Mouse (Mus musculus): ENCODE results near the gene Srp14. TPM values are rescaled to one million over a fixed set of nuclear protein-coding genes. Genes with fewer than 3 reads are reported as not detected.

Srp14 gene
- total and polyA plus RNA-seq, 2 experiments from 2014 or later, result 141 to 210 TPM

- no peak for ATAC-seq (ENCODE audit: insufficient read depth, low read depth)
- H3K36me3 ChIP-seq (replicated peaks; ENCODE audit: control insufficient read depth, insufficient read depth, low read length), result peaks cover 74% of the 10 kb centered on the region
- 91% methylated on average over 5 of the region's 5 CpGs for WGBS
These were observed 16.0 kb downstream of the Srp14 start for GRCm38 (mm10) chr2:118463480-118463879.

GRCm38 (mm10) chr2:118461480-118462165 is 17.9 kb downstream of the Srp14 start:
- Histone ChIP-seq H3K36me3 (replicated peaks; ENCODE audit: control insufficient read depth, insufficient read depth, low read length) (peaks cover 71% of the 10 kb centered on the region), H3K9ac (replicated peaks; ENCODE audit: low read depth, low read length) (no peak overlapping the region), H3K27me3 (ENCODE audit: control insufficient read depth, insufficient read depth, low read length) (no peaks in the 10 kb centered on the region), H3K9me3 (replicated peaks; ENCODE audit: control insufficient read depth, low read length) (no peaks in the 10 kb centered on the region), H3K27ac (ENCODE audit: low read depth) (no peak overlapping the region), H3K4me2 (ENCODE audit: low read depth, low read length) (no peak overlapping the region), H3K4me1 (ENCODE audit: control insufficient read depth, insufficient read depth) (peaks cover 4% of the 10 kb centered on the region; the same call in 1 of the 2 replicates), H3K4me3 (ENCODE audit: low read depth, low read length) (no peak overlapping the region)
- WGBS, result 61% methylated on average over 16 of the region's 16 CpGs
- ATAC-seq (ENCODE audit: insufficient read depth, low read depth), result 0 out of 2 replicates have a peak, but pooled peaks have one; percentile 24
- TF ChIP-seq CTCF (IDR thresholded peaks at IDR 0.05; ENCODE audit: low read depth), result no peak
- TF ChIP-seq EP300 (IDR thresholded peaks at IDR 0.05; ENCODE audit: low read depth), result no peak
- DNase-seq (ENCODE audit: low spot score), result no peak

More at GRCm38 (mm10) chr2:118463480-118463879, 16.0 kb downstream of the Srp14 start:
- no peak overlapping the region for H3K4me3 ChIP-seq (ENCODE audit: low read depth, low read length)
- no peaks in the 10 kb centered on the region for H3K9me3 ChIP-seq (replicated peaks; ENCODE audit: control insufficient read depth, low read length)
- H3K27me3 ChIP-seq (ENCODE audit: control insufficient read depth, insufficient read depth, low read length), result no peaks in the 10 kb centered on the region
- no peak overlapping the region for H3K4me2 ChIP-seq (ENCODE audit: low read depth, low read length)
- no peak overlapping the region for H3K27ac ChIP-seq (ENCODE audit: low read depth)
- no peak for DNase-seq (ENCODE audit: low spot score)
- H3K9ac ChIP-seq (replicated peaks; ENCODE audit: low read depth, low read length), result no peak overlapping the region
- H3K4me1 ChIP-seq (ENCODE audit: control insufficient read depth, insufficient read depth), result peaks cover 4% of the 10 kb centered on the region; the same call in 1 of the 2 replicates
- TF ChIP-seq EP300 (IDR thresholded peaks at IDR 0.05; ENCODE audit: low read depth) (no peak), CTCF (IDR thresholded peaks at IDR 0.05; ENCODE audit: low read depth) (no peak)

GRCm38 (mm10) chr2:118457463-118458261 is 21.8 kb downstream of the Srp14 start:
- no peak overlapping the region for H3K9ac ChIP-seq (replicated peaks; ENCODE audit: low read depth, low read length)
- H3K9me3 ChIP-seq (replicated peaks; ENCODE audit: control insufficient read depth, low read length), result no peaks in the 10 kb centered on the region
- no peaks in the 10 kb centered on the region for H3K27me3 ChIP-seq (ENCODE audit: control insufficient read depth, insufficient read depth, low read length)
- no peak for DNase-seq (ENCODE audit: low spot score)
- no peak for ATAC-seq (ENCODE audit: insufficient read depth, low read depth)
- TF ChIP-seq CTCF (IDR thresholded peaks at IDR 0.05; ENCODE audit: low read depth) (no peak), EP300 (IDR thresholded peaks at IDR 0.05; ENCODE audit: low read depth) (no peak)
- H3K27ac ChIP-seq (ENCODE audit: low read depth), result no peak overlapping the region
- H3K4me2 ChIP-seq (ENCODE audit: low read depth, low read length), result no peak overlapping the region
- no peaks in the 10 kb centered on the region for H3K4me1 ChIP-seq (ENCODE audit: control insufficient read depth, insufficient read depth)
- H3K4me3 ChIP-seq (ENCODE audit: low read depth, low read length), result no peak overlapping the region
- 90% methylated on average over 13 of the region's 13 CpGs for WGBS
- H3K36me3 ChIP-seq (replicated peaks; ENCODE audit: control insufficient read depth, insufficient read depth, low read length), result peaks cover 67% of the 10 kb centered on the region

GRCm38 (mm10) chr2:118457029-118457428 is 22.5 kb downstream of the Srp14 start:
- no peak overlapping the region for H3K27ac ChIP-seq (ENCODE audit: low read depth)
- no peaks in the 10 kb centered on the region for H3K4me1 ChIP-seq (ENCODE audit: control insufficient read depth, insufficient read depth)
- H3K9ac ChIP-seq (replicated peaks; ENCODE audit: low read depth, low read length), result no peak overlapping the region
- H3K36me3 ChIP-seq (replicated peaks; ENCODE audit: control insufficient read depth, insufficient read depth, low read length), result peaks cover 66% of the 10 kb centered on the region
- DNase-seq (ENCODE audit: low spot score) (no peak), ATAC-seq (ENCODE audit: insufficient read depth, low read depth) (no peak)
- no peak overlapping the region for H3K4me2 ChIP-seq (ENCODE audit: low read depth, low read length)
- H3K9me3 ChIP-seq (replicated peaks; ENCODE audit: control insufficient read depth, low read length), result no peaks in the 10 kb centered on the region
- 92% methylated on average over 3 of the region's 3 CpGs for WGBS
- no peaks in the 10 kb centered on the region for H3K27me3 ChIP-seq (ENCODE audit: control insufficient read depth, insufficient read depth, low read length)
- TF ChIP-seq CTCF (IDR thresholded peaks at IDR 0.05; ENCODE audit: low read depth) (no peak), EP300 (IDR thresholded peaks at IDR 0.05; ENCODE audit: low read depth) (no peak)
- H3K4me3 ChIP-seq (ENCODE audit: low read depth, low read length), result no peak overlapping the region

- H3K27ac ChIP-seq (ENCODE audit: low read depth), result no peak overlapping the region
- 94% methylated on average over 6 of the region's 6 CpGs for WGBS
- H3K4me2 ChIP-seq (ENCODE audit: low read depth, low read length), result no peak overlapping the region
- H3K4me1 ChIP-seq (ENCODE audit: control insufficient read depth, insufficient read depth), result no peaks in the 10 kb centered on the region
- no peaks in the 10 kb centered on the region for H3K27me3 ChIP-seq (ENCODE audit: control insufficient read depth, insufficient read depth, low read length)
- no peak for ATAC-seq (ENCODE audit: insufficient read depth, low read depth)
- H3K36me3 ChIP-seq (replicated peaks; ENCODE audit: control insufficient read depth, insufficient read depth, low read length), result peaks cover 56% of the 10 kb centered on the region
- H3K9ac ChIP-seq (replicated peaks; ENCODE audit: low read depth, low read length), result no peak overlapping the region
- no peaks in the 10 kb centered on the region for H3K9me3 ChIP-seq (replicated peaks; ENCODE audit: control insufficient read depth, low read length)
- no peak for DNase-seq (ENCODE audit: low spot score)
- no peak overlapping the region for H3K4me3 ChIP-seq (ENCODE audit: low read depth, low read length)
- TF ChIP-seq CTCF (IDR thresholded peaks at IDR 0.05; ENCODE audit: low read depth) (no peak), EP300 (IDR thresholded peaks at IDR 0.05; ENCODE audit: low read depth) (no peak)
These were observed 28.5 kb downstream of the Srp14 start for GRCm38 (mm10) chr2:118451056-118451455.
